Mouse (Mus musculus): ENCODE data around the gene Gm28048. TPM values are rescaled to one million over a fixed set of nuclear protein-coding genes. Genes with fewer than 3 reads are reported as not detected.

The Gm28048 gene
- polyA plus RNA-seq, 1 experiment = 4.4 TPM

GRCm38 (mm10) chr11:22857705-22858440 lies 124.0 kb downstream of the Gm28048 start:
- 41% methylated on average over 25 of the region's 25 CpGs for WGBS
- H3K27me3 ChIP-seq (ENCODE audit: control insufficient read depth, insufficient read depth, low read length) = peaks cover 9% of the 10 kb centered on the region; the same call in 1 of the 2 replicates
- H3K27ac ChIP-seq (ENCODE audit: insufficient read depth, low read length) = no peak overlapping the region

GRCm38 (mm10) chr11:22857106-22857704 lies 124.7 kb downstream of the Gm28048 start:
- peaks cover 4% of the 10 kb centered on the region; the same call in 1 of the 2 replicates for H3K4me1 ChIP-seq (ENCODE audit: control insufficient read depth, insufficient read depth, low read length)
- no peak for TF ChIP-seq POLR2A (IDR thresholded peaks at IDR 0.05; ENCODE audit: borderline replicate concordance, insufficient read depth, low read length)
- TF ChIP-seq CTCF (IDR thresholded peaks at IDR 0.05; ENCODE audit: borderline replicate concordance, insufficient read depth, low read depth, low read length) = no peak
- no peak for DNase-seq
- H3K27ac ChIP-seq (ENCODE audit: insufficient read depth, low read length) = no peak overlapping the region
- peaks cover 9% of the 10 kb centered on the region; the same call in 1 of the 2 replicates for H3K27me3 ChIP-seq (ENCODE audit: control insufficient read depth, insufficient read depth, low read length)
- WGBS = 82% methylated on average over 5 of the region's 5 CpGs
- H3K4me3 ChIP-seq (replicated peaks; ENCODE audit: insufficient read depth, low read depth, low read length) = no peak overlapping the region

More at GRCm38 (mm10) chr11:22857705-22858440, 124.0 kb downstream of the Gm28048 start:
- Histone ChIP-seq H3K4me1 (ENCODE audit: control insufficient read depth, insufficient read depth, low read length) (peaks cover 4% of the 10 kb centered on the region; the same call in 1 of the 2 replicates), H3K4me3 (replicated peaks; ENCODE audit: insufficient read depth, low read depth, low read length) (no peak overlapping the region)
- DNase-seq = no peak
- TF ChIP-seq CTCF (IDR thresholded peaks at IDR 0.05; ENCODE audit: borderline replicate concordance, insufficient read depth, low read depth, low read length) = no peak
- TF ChIP-seq POLR2A (IDR thresholded peaks at IDR 0.05; ENCODE audit: borderline replicate concordance, insufficient read depth, low read length) = no peak

GRCm38 (mm10) chr11:22856371-22856965 lies 125.4 kb downstream of the Gm28048 start:
- Histone ChIP-seq H3K4me1 (ENCODE audit: control insufficient read depth, insufficient read depth, low read length) (peaks cover 4% of the 10 kb centered on the region; the same call in 1 of the 2 replicates), H3K27ac (ENCODE audit: insufficient read depth, low read length) (no peak overlapping the region), H3K4me3 (replicated peaks; ENCODE audit: insufficient read depth, low read depth, low read length) (no peak overlapping the region), H3K27me3 (ENCODE audit: control insufficient read depth, insufficient read depth, low read length) (peaks cover 9% of the 10 kb centered on the region; the same call in 1 of the 2 replicates)
- no peak for TF ChIP-seq CTCF (IDR thresholded peaks at IDR 0.05; ENCODE audit: borderline replicate concordance, insufficient read depth, low read depth, low read length)
- no peak for TF ChIP-seq POLR2A (IDR thresholded peaks at IDR 0.05; ENCODE audit: borderline replicate concordance, insufficient read depth, low read length)
- 95% methylated on average over 3 of the region's 3 CpGs for WGBS
- no peak for DNase-seq

GRCm38 (mm10) chr11:22854571-22854970 lies 127.3 kb downstream of the Gm28048 start:
- 90% methylated on average over 4 of the region's 4 CpGs for WGBS
- no peak overlapping the region for H3K4me3 ChIP-seq (replicated peaks; ENCODE audit: insufficient read depth, low read depth, low read length)
- no peak for TF ChIP-seq POLR2A (IDR thresholded peaks at IDR 0.05; ENCODE audit: borderline replicate concordance, insufficient read depth, low read length)
- no peak for TF ChIP-seq CTCF (IDR thresholded peaks at IDR 0.05; ENCODE audit: borderline replicate concordance, insufficient read depth, low read depth, low read length)

GRCm38 (mm10) chr11:22853477-22854157 lies 128.3 kb downstream of the Gm28048 start:
- WGBS = 77% methylated on average over 2 of the region's 2 CpGs
- no peak for DNase-seq
- TF ChIP-seq CTCF (IDR thresholded peaks at IDR 0.05; ENCODE audit: borderline replicate concordance, insufficient read depth, low read depth, low read length) (no peak), POLR2A (IDR thresholded peaks at IDR 0.05; ENCODE audit: borderline replicate concordance, insufficient read depth, low read length) (no peak)
- no peak overlapping the region for H3K4me3 ChIP-seq (replicated peaks; ENCODE audit: insufficient read depth, low read depth, low read length)
- H3K27me3 ChIP-seq (ENCODE audit: control insufficient read depth, insufficient read depth, low read length) = peaks cover 1% of the 10 kb centered on the region; the same call in 1 of the 2 replicates
- no peak overlapping the region for H3K27ac ChIP-seq (ENCODE audit: insufficient read depth, low read length)
- H3K4me1 ChIP-seq (ENCODE audit: control insufficient read depth, insufficient read depth, low read length) = no peaks in the 10 kb centered on the region

More at GRCm38 (mm10) chr11:22854571-22854970, 127.3 kb downstream of the Gm28048 start:
- Histone ChIP-seq H3K27me3 (ENCODE audit: control insufficient read depth, insufficient read depth, low read length) (peaks cover 4% of the 10 kb centered on the region; the same call in 1 of the 2 replicates), H3K27ac (ENCODE audit: insufficient read depth, low read length) (no peak overlapping the region), H3K4me1 (ENCODE audit: control insufficient read depth, insufficient read depth, low read length) (no peaks in the 10 kb centered on the region)
- DNase-seq = no peak

- Histone ChIP-seq H3K4me1 (ENCODE audit: control insufficient read depth, insufficient read depth, low read length) (no peaks in the 10 kb centered on the region), H3K27ac (ENCODE audit: insufficient read depth, low read length) (no peak overlapping the region), H3K4me3 (replicated peaks; ENCODE audit: insufficient read depth, low read depth, low read length) (no peak overlapping the region), H3K27me3 (ENCODE audit: control insufficient read depth, insufficient read depth, low read length) (peaks cover 1% of the 10 kb centered on the region; the same call in 1 of the 2 replicates)
- DNase-seq = no peak
- TF ChIP-seq POLR2A (IDR thresholded peaks at IDR 0.05; ENCODE audit: borderline replicate concordance, insufficient read depth, low read length) (no peak), CTCF (IDR thresholded peaks at IDR 0.05; ENCODE audit: borderline replicate concordance, insufficient read depth, low read depth, low read length) (no peak)
- 100% methylated on average over 1 of the region's 1 CpGs for WGBS
Measured at GRCm38 (mm10) chr11:22852510-22852909, 129.4 kb downstream of the Gm28048 start.

- no peaks in the 10 kb centered on the region for H3K4me1 ChIP-seq (ENCODE audit: control insufficient read depth, insufficient read depth, low read length)
- no peak for DNase-seq
- H3K27ac ChIP-seq (ENCODE audit: insufficient read depth, low read length) = no peak overlapping the region
- H3K4me3 ChIP-seq (replicated peaks; ENCODE audit: insufficient read depth, low read depth, low read length) = no peak overlapping the region
- H3K27me3 ChIP-seq (ENCODE audit: control insufficient read depth, insufficient read depth, low read length) = peaks cover 1% of the 10 kb centered on the region; the same call in 1 of the 2 replicates
- TF ChIP-seq POLR2A (IDR thresholded peaks at IDR 0.05; ENCODE audit: borderline replicate concordance, insufficient read depth, low read length) (no peak), CTCF (IDR thresholded peaks at IDR 0.05; ENCODE audit: borderline replicate concordance, insufficient read depth, low read depth, low read length) (no peak)
- WGBS = 90% methylated on average over 4 of the region's 4 CpGs
Measured at GRCm38 (mm10) chr11:22851416-22851815, 130.5 kb downstream of the Gm28048 start.

Measured in cerebellum, adult 2 months (tissue).